Mouse (Mus musculus): Measurements from ENCODE around the gene Col27a1. TPM values are rescaled to one million over a fixed set of nuclear protein-coding genes. Genes with fewer than 3 reads are reported as not detected.
A peak's percentile ranks its signal among the peaks of the same experiment; 100 is the strongest.

The Col27a1 gene
- polyA plus RNA-seq, 1 experiment from 2014 or later: 20.5 TPM

DNA sequence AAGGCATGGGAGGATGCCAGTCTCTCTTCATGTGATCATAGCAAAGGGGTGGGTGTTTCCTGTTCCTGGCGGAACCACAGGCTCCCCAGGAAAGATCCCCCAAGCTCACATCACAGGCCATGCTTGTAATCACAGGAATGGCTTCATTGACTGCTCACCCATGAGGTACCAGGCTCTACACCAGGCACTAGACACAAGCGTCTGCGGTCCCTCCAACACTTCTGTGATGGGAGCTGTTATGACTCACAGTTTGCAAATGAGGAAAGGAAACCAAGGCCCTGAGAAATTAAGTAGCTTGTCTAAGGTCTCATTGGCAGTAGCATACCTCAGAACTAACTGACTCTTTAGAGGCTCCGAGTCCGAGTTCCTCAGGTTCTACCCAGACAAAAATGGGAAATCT, 74.7 kb downstream of the Col27a1 start:
- no peaks in the 10 kb centered on the region for H3K27me3 ChIP-seq
- H3K36me3 ChIP-seq: peaks cover 80% of the 10 kb centered on the region
- no peak overlapping the region for H3K4me2 ChIP-seq
- 94% methylated on average over 5 of the region's 5 CpGs for WGBS
- no peak overlapping the region for H3K27ac ChIP-seq
- peaks cover 22% of the 10 kb centered on the region for H3K4me1 ChIP-seq (replicated peaks)
- no peak overlapping the region for H3K9ac ChIP-seq (replicated peaks)
- no peaks in the 10 kb centered on the region for H3K9me3 ChIP-seq
- ATAC-seq (ENCODE audit: insufficient number of reproducible peaks, insufficient read depth, low FRiP score, low TSS enrichment, low read depth): no peak
- H3K4me3 ChIP-seq (replicated peaks): no peak overlapping the region

DNA sequence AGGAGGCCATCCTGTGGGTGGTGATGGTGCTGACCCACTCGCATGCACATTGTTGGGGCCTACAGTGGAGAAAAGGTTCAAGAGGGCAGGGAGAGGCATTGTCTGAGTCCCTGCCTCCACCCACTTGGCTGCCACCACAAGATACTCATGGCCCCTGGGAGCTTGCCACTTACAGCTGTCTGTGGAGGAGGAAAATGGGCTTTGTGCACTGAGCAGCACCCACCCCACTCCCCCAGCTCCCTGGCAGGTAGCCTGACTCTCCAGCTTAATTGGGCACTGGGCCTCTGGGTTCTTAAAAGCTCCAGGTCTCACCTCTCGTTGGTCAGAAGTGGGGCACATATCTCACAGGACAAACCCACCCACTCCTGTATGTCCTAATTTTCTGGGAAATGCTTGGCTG, 76.3 kb downstream of the Col27a1 start:
- 74% methylated on average over 2 of the region's 2 CpGs for WGBS
- Histone ChIP-seq H3K9ac (replicated peaks) (0 out of 2 replicates have a peak overlapping the region, but pooled peaks have one; percentile 0), H3K36me3 (peaks cover 80% of the 10 kb centered on the region), H3K4me3 (replicated peaks) (no peak overlapping the region), H3K4me1 (replicated peaks) (peaks cover 22% of the 10 kb centered on the region), H3K9me3 (no peaks in the 10 kb centered on the region), H3K27ac (peak overlapping the region; percentile 80), H3K27me3 (no peaks in the 10 kb centered on the region), H3K4me2 (no peak overlapping the region)
- ATAC-seq (ENCODE audit: insufficient number of reproducible peaks, insufficient read depth, low FRiP score, low TSS enrichment, low read depth): no peak

DNA sequence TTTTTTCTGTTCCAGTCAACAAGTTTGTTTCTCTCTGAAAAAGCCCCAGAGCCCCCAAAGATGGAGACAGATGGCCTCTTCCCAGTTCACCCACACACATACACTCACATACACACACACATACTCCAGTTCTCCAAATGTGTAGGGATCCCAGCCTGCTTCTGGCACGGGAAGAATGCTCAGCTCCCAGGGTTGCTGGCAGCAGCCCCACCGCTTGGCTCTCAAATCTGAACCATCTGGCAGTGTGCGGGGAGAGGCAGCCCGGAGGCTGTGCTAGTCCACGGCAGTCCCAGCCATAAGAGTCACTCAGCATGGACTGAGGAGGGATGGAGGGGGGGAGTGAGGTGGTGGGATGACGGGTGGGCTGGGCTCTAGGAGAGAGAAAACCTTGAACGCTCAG, 77.3 kb downstream of the Col27a1 start:
- peak; percentile 76; the same call in 1 of the 2 replicates for ATAC-seq (ENCODE audit: insufficient number of reproducible peaks, insufficient read depth, low FRiP score, low TSS enrichment, low read depth)
- H3K4me2 ChIP-seq: no peak overlapping the region
- H3K4me3 ChIP-seq (replicated peaks): no peak overlapping the region
- WGBS: 16% methylated on average over 7 of the region's 7 CpGs
- H3K27ac ChIP-seq: peak overlapping the region; percentile 80
- H3K9ac ChIP-seq (replicated peaks): peak overlapping the region; percentile 0; the same call in 1 of the 2 replicates
- H3K36me3 ChIP-seq: peaks cover 80% of the 10 kb centered on the region
- no peaks in the 10 kb centered on the region for H3K27me3 ChIP-seq
- H3K9me3 ChIP-seq: no peaks in the 10 kb centered on the region
- H3K4me1 ChIP-seq (replicated peaks): peaks cover 22% of the 10 kb centered on the region

DNA sequence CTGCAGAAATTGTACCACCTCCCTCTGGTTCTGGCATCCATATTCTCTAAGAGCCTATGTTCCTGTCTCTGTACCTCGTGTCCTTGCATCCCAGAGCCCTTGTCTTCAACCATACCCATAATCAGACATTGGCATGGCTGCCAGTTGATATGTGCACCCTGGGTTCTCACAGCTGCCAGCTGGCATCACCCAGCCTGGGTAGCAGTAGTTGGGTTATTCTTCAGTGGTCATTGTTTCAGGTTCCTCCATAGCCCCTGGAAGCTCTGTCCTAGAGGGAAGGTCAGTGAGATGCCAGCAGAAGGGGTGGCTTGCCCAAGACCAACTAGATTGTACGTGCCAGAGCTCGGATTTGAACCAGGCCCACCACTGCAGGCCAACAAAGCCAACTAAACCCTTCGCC, 77.9 kb downstream of the Col27a1 start:
- H3K27me3 ChIP-seq: no peaks in the 10 kb centered on the region
- no peak overlapping the region for H3K4me2 ChIP-seq
- peaks cover 76% of the 10 kb centered on the region for H3K36me3 ChIP-seq

DNA sequence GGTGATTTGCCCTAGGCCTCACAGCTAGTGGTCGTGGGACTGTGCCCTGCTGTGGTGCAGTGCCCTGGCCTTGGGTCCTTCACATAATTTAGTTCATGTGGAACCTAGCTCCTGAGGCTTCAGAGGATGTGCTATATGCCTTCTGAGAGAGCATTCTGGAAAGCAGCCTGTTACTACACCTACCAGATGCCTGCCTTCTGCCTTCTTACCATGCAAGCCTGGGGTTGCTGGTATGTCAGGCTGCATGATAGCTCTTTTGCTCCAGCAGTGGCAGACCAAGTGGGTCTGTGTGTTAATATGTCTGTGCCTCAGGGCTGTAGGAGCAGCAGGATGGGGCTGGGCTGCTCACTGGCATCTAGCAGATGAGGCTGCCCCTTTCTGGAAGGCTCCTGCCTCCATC, 81.8 kb downstream of the Col27a1 start:
- H3K27ac ChIP-seq: no peak overlapping the region; the same call in 1 of the 2 replicates
- H3K9ac ChIP-seq (replicated peaks): no peak overlapping the region
- no peak overlapping the region for H3K4me3 ChIP-seq (replicated peaks)
- WGBS: 72% methylated on average over 1 of the region's 1 CpGs
- peaks cover 80% of the 10 kb centered on the region for H3K36me3 ChIP-seq
- no peak overlapping the region for H3K4me2 ChIP-seq
- no peak for ATAC-seq (ENCODE audit: insufficient number of reproducible peaks, insufficient read depth, low FRiP score, low TSS enrichment, low read depth)
- H3K9me3 ChIP-seq: no peaks in the 10 kb centered on the region
- H3K4me1 ChIP-seq (replicated peaks): peaks cover 10% of the 10 kb centered on the region
- no peaks in the 10 kb centered on the region for H3K27me3 ChIP-seq

More for the DNA sequence above, 77.9 kb downstream of the Col27a1 start:
- no peak for ATAC-seq (ENCODE audit: insufficient number of reproducible peaks, insufficient read depth, low FRiP score, low TSS enrichment, low read depth)
- H3K27ac ChIP-seq: peak overlapping the region; percentile 80; the same call in 1 of the 2 replicates
- no peak overlapping the region for H3K4me3 ChIP-seq (replicated peaks)
- no peaks in the 10 kb centered on the region for H3K9me3 ChIP-seq
- H3K4me1 ChIP-seq (replicated peaks): peaks cover 22% of the 10 kb centered on the region
- 94% methylated on average over 4 of the region's 4 CpGs for WGBS
- H3K9ac ChIP-seq (replicated peaks): no peak overlapping the region

DNA sequence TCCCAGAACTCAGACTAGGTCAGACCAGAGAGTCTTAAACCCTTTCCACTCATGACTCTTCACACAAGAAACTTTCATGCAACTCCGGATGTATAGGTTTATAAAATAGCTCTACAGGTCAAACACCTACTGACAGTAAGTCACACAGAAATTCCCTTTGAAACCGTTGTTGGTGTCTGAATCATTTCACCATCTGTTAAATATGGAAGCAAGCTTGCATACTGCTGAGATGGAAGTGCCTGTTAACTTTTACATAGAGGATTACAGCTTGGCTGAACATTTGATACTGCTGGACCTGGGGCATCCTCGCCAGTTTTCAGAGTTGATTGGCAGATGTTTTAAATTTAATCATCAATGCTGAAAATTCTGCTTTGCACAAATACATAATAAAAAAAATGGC, 82.5 kb downstream of the Col27a1 start:
- H3K27ac ChIP-seq: no peak overlapping the region
- ATAC-seq (ENCODE audit: insufficient number of reproducible peaks, insufficient read depth, low FRiP score, low TSS enrichment, low read depth): no peak
- H3K36me3 ChIP-seq: peaks cover 86% of the 10 kb centered on the region
- H3K9me3 ChIP-seq: no peaks in the 10 kb centered on the region
- H3K9ac ChIP-seq (replicated peaks): no peak overlapping the region
- H3K27me3 ChIP-seq: no peaks in the 10 kb centered on the region
- H3K4me2 ChIP-seq: no peak overlapping the region
- 67% methylated on average over 3 of the region's 3 CpGs for WGBS
- peaks cover 4% of the 10 kb centered on the region for H3K4me1 ChIP-seq (replicated peaks)
- H3K4me3 ChIP-seq (replicated peaks): no peak overlapping the region

DNA sequence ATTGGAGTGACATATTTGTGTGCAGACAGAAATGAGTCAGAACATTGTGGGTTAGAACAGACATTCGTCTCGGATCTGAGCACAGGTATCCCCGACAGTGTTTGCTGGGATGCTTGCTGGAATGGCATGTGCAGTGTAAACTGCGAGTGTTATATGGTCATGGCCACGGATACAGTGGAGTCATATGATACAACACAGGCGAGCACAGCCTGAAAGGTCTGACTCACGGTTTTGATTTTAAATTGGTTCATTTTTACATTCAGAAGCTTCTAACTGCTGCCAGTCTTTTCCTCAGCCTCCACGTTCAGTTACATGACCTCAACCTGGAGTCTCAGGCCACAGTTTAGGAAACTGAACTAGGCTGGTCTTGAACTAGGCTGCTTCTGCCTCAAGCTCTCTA, 83.1 kb downstream of the Col27a1 start:
- ATAC-seq (ENCODE audit: insufficient number of reproducible peaks, insufficient read depth, low FRiP score, low TSS enrichment, low read depth): no peak
- H3K4me1 ChIP-seq (replicated peaks): no peaks in the 10 kb centered on the region
- no peak overlapping the region for H3K27ac ChIP-seq
- H3K36me3 ChIP-seq: peaks cover 87% of the 10 kb centered on the region
- no peak overlapping the region for H3K9ac ChIP-seq (replicated peaks)
- no peaks in the 10 kb centered on the region for H3K27me3 ChIP-seq
- WGBS: 83% methylated on average over 8 of the region's 8 CpGs
- no peak overlapping the region for H3K4me3 ChIP-seq (replicated peaks)
- H3K4me2 ChIP-seq: no peak overlapping the region
- no peaks in the 10 kb centered on the region for H3K9me3 ChIP-seq

DNA sequence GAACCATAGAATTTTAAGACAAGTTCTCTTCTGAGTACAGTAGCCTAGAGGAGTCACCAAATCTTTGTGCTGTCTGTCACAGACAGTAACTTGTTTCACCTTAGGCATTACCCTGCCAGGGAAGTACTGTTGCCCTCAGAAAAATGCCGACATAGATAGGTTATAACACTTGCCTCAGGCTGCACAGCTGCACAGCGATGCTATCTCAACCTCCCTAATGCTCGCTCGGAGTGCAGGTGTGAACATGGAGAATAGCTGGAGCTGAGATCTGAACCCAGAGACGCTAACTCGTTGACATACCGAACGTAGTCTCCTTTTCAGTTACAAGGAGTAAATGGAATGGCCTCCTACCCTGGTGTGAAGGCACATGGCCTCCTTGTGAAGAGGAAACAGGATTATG, 84.4 kb downstream of the Col27a1 start:
- 86% methylated on average over 8 of the region's 8 CpGs for WGBS
- Histone ChIP-seq H3K36me3 (peaks cover 90% of the 10 kb centered on the region), H3K9ac (replicated peaks) (no peak overlapping the region), H3K4me1 (replicated peaks) (no peaks in the 10 kb centered on the region), H3K9me3 (no peaks in the 10 kb centered on the region), H3K27ac (no peak overlapping the region), H3K4me2 (no peak overlapping the region), H3K4me3 (replicated peaks) (no peak overlapping the region), H3K27me3 (no peaks in the 10 kb centered on the region)
- no peak for ATAC-seq (ENCODE audit: insufficient number of reproducible peaks, insufficient read depth, low FRiP score, low TSS enrichment, low read depth)

DNA sequence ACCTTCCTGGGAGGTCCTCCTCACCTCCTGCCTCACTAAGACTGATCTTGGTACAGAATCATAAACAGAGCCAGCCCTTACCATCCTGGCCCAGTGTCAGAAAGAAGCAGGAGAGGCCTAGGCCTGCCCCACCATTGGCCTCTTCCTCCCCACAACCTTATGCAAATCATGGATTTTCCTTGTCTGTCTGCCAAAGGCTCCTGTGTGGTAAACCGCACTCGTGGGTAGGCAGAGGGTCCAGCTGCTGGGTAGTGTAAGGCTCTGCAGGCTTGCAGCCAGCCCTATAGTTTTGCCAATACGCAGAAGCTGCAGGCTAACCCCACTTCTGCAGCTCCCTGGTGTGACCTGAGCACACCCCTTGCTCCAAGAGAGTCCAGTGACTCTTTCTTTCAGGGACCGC, 88.8 kb downstream of the Col27a1 start:
- Histone ChIP-seq H3K4me3 (replicated peaks) (no peak overlapping the region), H3K9ac (replicated peaks) (no peak overlapping the region), H3K36me3 (peaks cover 83% of the 10 kb centered on the region), H3K4me2 (no peak overlapping the region), H3K9me3 (no peaks in the 10 kb centered on the region), H3K27ac (no peak overlapping the region), H3K4me1 (replicated peaks) (no peaks in the 10 kb centered on the region), H3K27me3 (no peaks in the 10 kb centered on the region)
- 59% methylated on average over 4 of the region's 4 CpGs for WGBS
- ATAC-seq (ENCODE audit: insufficient number of reproducible peaks, insufficient read depth, low FRiP score, low TSS enrichment, low read depth): no peak

DNA sequence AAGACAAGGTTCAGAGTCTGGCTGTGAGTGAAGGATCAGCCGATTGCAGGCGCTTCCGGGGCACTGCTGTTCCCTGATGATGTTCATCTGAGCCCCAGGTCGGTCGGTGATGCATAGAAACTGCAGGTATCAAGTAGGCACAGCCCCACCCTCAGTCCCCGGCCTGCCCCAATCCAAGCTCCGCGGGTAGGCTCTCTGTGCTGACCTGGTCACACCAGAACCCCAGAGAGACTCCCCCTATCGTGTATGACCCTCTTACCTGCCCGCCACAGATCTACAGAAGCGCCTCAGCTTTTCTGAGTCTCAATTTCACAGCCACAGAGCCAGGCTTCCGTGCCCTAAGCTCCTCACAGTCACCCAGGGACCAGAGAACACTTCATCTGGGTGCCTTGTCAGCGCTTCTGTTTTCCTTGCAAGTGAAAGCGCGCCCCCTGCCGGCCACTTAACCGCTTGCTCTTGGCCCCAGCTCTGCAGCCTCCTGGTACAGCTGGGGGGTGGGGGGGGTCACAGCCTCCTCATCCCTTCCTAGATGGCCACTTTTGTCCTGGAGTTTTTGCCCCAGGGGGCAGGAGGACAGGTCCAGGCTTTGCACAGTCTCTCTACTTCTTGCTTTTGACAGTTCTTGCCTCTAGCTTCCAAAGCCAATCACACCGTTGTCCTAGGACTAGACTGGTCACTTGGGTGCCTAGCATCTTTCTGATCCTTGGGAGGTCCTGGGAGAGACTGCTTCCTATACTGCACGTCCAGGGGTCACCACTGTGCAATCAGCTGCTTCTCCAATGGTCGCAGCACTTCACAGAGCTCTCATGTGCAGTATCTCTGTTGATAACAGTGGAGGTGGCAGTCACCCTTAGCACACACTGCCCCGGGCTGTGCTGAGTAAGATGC, 93.6 kb downstream of the Col27a1 start:
- H3K9me3 ChIP-seq: no peaks in the 10 kb centered on the region
- H3K9ac ChIP-seq (replicated peaks): no peak overlapping the region
- 0 out of 2 replicates have a peak, but pooled peaks have one; percentile 39 for ATAC-seq (ENCODE audit: insufficient number of reproducible peaks, insufficient read depth, low FRiP score, low TSS enrichment, low read depth)
- H3K36me3 ChIP-seq: peaks cover 88% of the 10 kb centered on the region
- H3K27me3 ChIP-seq: no peaks in the 10 kb centered on the region
- no peaks in the 10 kb centered on the region for H3K4me1 ChIP-seq (replicated peaks)
- 32% methylated on average over 21 of the region's 21 CpGs for WGBS
- no peak overlapping the region for H3K4me2 ChIP-seq
- no peak overlapping the region for H3K27ac ChIP-seq
- no peak overlapping the region for H3K4me3 ChIP-seq (replicated peaks)

DNA sequence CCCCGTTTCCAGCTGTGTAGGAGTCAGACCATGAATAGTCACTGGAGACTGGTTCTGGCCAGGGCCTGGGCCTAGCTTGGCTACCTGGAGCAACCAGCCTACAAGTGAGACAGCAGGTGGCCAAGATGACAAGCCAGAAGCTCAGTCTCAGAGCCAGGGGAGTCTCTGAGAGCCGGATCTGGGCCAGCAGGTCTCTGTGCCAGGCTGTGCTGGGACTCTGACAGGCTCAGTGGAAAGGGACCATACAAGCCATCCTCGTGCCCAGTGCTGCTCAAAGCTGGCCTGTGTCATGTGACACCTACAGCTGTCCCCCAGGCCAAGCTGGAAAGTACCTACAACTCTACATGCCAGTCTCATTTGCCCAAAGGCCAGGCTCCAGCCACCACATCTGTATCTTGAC, 94.5 kb downstream of the Col27a1 start:
- Histone ChIP-seq H3K9me3 (no peaks in the 10 kb centered on the region), H3K4me2 (no peak overlapping the region), H3K27me3 (no peaks in the 10 kb centered on the region), H3K4me1 (replicated peaks) (no peaks in the 10 kb centered on the region), H3K36me3 (peaks cover 88% of the 10 kb centered on the region), H3K9ac (replicated peaks) (no peak overlapping the region), H3K27ac (no peak overlapping the region), H3K4me3 (replicated peaks) (no peak overlapping the region)
- ATAC-seq (ENCODE audit: insufficient number of reproducible peaks, insufficient read depth, low FRiP score, low TSS enrichment, low read depth): no peak
- 80% methylated on average over 3 of the region's 3 CpGs for WGBS

All from limb, embryonic 12.5 days (tissue).